Mouse (Mus musculus) limb, embryonic 11.5 days (tissue): ENCODE results near the gene Ssh3. TPM values are rescaled to one million over a fixed set of nuclear protein-coding genes. Genes with fewer than 3 reads are reported as not detected.
"Not testable (repeated sequence)": the region's sequence is repeated elsewhere in the genome, so short reads cannot be mapped to it uniquely, and the experiment has no call there.

Experiments used
- ATAC-seq: fragments of 200-750 bp; cut with Nextera tagmentation; 2 replicates; pipeline ENCODE4 v1.8.0; 2017; ENCODE audit warnings: low read depth; ENCODE audit not compliant: insufficient number of reproducible peaks, low FRiP score, low TSS enrichment
- DNase-seq: peaks from one replicate; pipeline ENCODE4 v3.0.0-alpha.2; 2015; ENCODE audit warnings: low spot score
- H3K27ac ChIP-seq: fragments of 300-500 bp; sonication (generic); replicated peaks from 2 replicates; pipeline ENCODE4 v1.5.1; 2014; ENCODE audit warnings: low read depth, mild to moderate bottlenecking, low read length
- H3K27me3 ChIP-seq: fragments of 300-500 bp; sonication (generic); 2 replicates; pipeline ENCODE4 v1.6.1; 2014; ENCODE audit warnings: mild to moderate bottlenecking, low read length, mixed read lengths; ENCODE audit not compliant: control insufficient read depth, insufficient read depth
- H3K36me3 ChIP-seq: fragments of 300-500 bp; sonication (generic); 2 replicates; pipeline ENCODE4 v1.6.1; 2014; ENCODE audit warnings: mild to moderate bottlenecking, low read length, moderate library complexity, mixed read lengths; ENCODE audit not compliant: control insufficient read depth, insufficient read depth
- H3K4me1 ChIP-seq: fragments of 300-500 bp; sonication (generic); 2 replicates; pipeline ENCODE4 v1.6.1; 2014; ENCODE audit warnings: low read length, mixed read lengths; ENCODE audit not compliant: control insufficient read depth, insufficient read depth
- H3K4me2 ChIP-seq: fragments of 300-500 bp; sonication (generic); 2 replicates; pipeline ENCODE4 v1.6.1; 2014; ENCODE audit warnings: low read depth, mild to moderate bottlenecking, moderate library complexity; ENCODE audit not compliant: severe bottlenecking
- H3K4me3 ChIP-seq: fragments of 300-500 bp; sonication (generic); 2 replicates; pipeline ENCODE4 v1.5.1; 2014; ENCODE audit warnings: low read depth, low read length
- H3K9ac ChIP-seq: fragments of 300-500 bp; sonication (generic); 2 replicates; pipeline ENCODE4 v1.6.1; 2014; ENCODE audit warnings: mild to moderate bottlenecking, low read length
- H3K9me3 ChIP-seq: fragments of 300-500 bp; sonication (generic); 2 replicates; pipeline ENCODE4 v1.6.1; 2016; ENCODE audit warnings: low read length; ENCODE audit not compliant: control insufficient read depth
- WGBS: fragments of 180-500 bp; shearing (Covaris S2); extraction: QIAGEN DNeasy Blood & Tissue Kit; methylation state at CpG from one replicate; pipeline ENCODE4 v1.1.7; 2014; 5-methylcytosine and 5-hydroxymethylcytosine counted together
- polyA plus RNA-seq: library from polyadenylated mRNA; unstranded; fragments of >200 nt; fragmentation: Nextera tagmentation; extraction: Ambion mirVana; gene quantifications from 2 replicates; pipeline ENCODE4 v1.2.1, GENCODE M21; 2014

Ssh3 gene
- polyA plus RNA-seq, 1 experiment from 2014 or later, result 4.2 TPM

- WGBS, result 66% methylated on average over 14 of the region's 14 CpGs
- no peaks in the 10 kb centered on the region for H3K36me3 ChIP-seq
- no peak overlapping the region for H3K4me2 ChIP-seq
- H3K4me1 ChIP-seq, result 0 out of 2 replicates have a peak, but pooled peaks cover 2% of the 10 kb centered on the region
- ATAC-seq (no peak), DNase-seq (no peak)
- H3K9me3 ChIP-seq, result no peaks in the 10 kb centered on the region
- H3K4me3 ChIP-seq, result no peak overlapping the region
- peaks cover 15% of the 10 kb centered on the region for H3K27me3 ChIP-seq
- no peak overlapping the region for H3K9ac ChIP-seq
- no peak overlapping the region for H3K27ac ChIP-seq
Observed at GRCm38 (mm10) chr19:4263702-4264101, 5.3 kb downstream of the Ssh3 start.

GRCm38 (mm10) chr19:4262756-4263155 is 6.2 kb downstream of the Ssh3 start:
- Histone ChIP-seq H3K36me3 (no peaks in the 10 kb centered on the region), H3K27me3 (peaks cover 9% of the 10 kb centered on the region; the same call in 1 of the 2 replicates), H3K27ac (no peak overlapping the region), H3K4me2 (no peak overlapping the region), H3K4me1 (no peaks in the 10 kb centered on the region), H3K4me3 (no peak overlapping the region), H3K9ac (no peak overlapping the region), H3K9me3 (no peaks in the 10 kb centered on the region)
- DNase-seq (no peak), ATAC-seq (no peak)
- WGBS, result 77% methylated on average over 6 of the region's 6 CpGs

- DNase-seq, result no peak
Observed at GRCm38 (mm10) chr19:4261038-4261698, 7.8 kb downstream of the Ssh3 start.

GRCm38 (mm10) chr19:4257897-4258252 is 11.1 kb downstream of the Ssh3 start:
- Histone ChIP-seq H3K9ac (peak overlapping the region; percentile 38), H3K27ac (no peak overlapping the region), H3K4me2 (peak overlapping the region; percentile 85), H3K4me3 (peak overlapping the region; percentile 50), H3K36me3 (no peaks in the 10 kb centered on the region), H3K27me3 (no peaks in the 10 kb centered on the region), H3K4me1 (0 out of 2 replicates have a peak, but pooled peaks cover 2% of the 10 kb centered on the region), H3K9me3 (no peaks in the 10 kb centered on the region)
- 21% methylated on average over 12 of the region's 12 CpGs for WGBS
- DNase-seq (no peak), ATAC-seq (no peak; the same call in 1 of the 2 replicates)

More at GRCm38 (mm10) chr19:4261038-4261698, 7.8 kb downstream of the Ssh3 start:
- ATAC-seq, result no peak
- 63% methylated on average over 8 of the region's 8 CpGs for WGBS
- H3K9me3 ChIP-seq, result no peaks in the 10 kb centered on the region
- H3K4me2 ChIP-seq, result no peak overlapping the region
- no peaks in the 10 kb centered on the region for H3K27me3 ChIP-seq
- H3K4me3 ChIP-seq, result no peak overlapping the region
- H3K9ac ChIP-seq, result no peak overlapping the region
- H3K36me3 ChIP-seq, result no peaks in the 10 kb centered on the region
- H3K4me1 ChIP-seq, result 0 out of 2 replicates have a peak, but pooled peaks cover 2% of the 10 kb centered on the region
- no peak overlapping the region for H3K27ac ChIP-seq

- DNase-seq (peak; percentile 94), ATAC-seq (peak; percentile 87)
- peak overlapping the region; percentile 85 for H3K4me2 ChIP-seq
- H3K9me3 ChIP-seq, result no peaks in the 10 kb centered on the region
- H3K9ac ChIP-seq, result peak overlapping the region; percentile 38
- H3K27ac ChIP-seq, result no peak overlapping the region
- WGBS, result 1% methylated on average over 41 of the region's 41 CpGs
- H3K36me3 ChIP-seq, result no peaks in the 10 kb centered on the region
- 0 out of 2 replicates have a peak, but pooled peaks cover 2% of the 10 kb centered on the region for H3K4me1 ChIP-seq
- H3K27me3 ChIP-seq, result no peaks in the 10 kb centered on the region
- peak overlapping the region; percentile 50 for H3K4me3 ChIP-seq
Observed at GRCm38 (mm10) chr19:4257216-4257896, 11.6 kb downstream of the Ssh3 start.

GRCm38 (mm10) chr19:4255583-4256162 is 13.3 kb downstream of the Ssh3 start:
- H3K4me2 ChIP-seq, result no peak overlapping the region
- WGBS, result 74% methylated on average over 11 of the region's 11 CpGs
- no peak overlapping the region for H3K4me3 ChIP-seq
- no peak overlapping the region for H3K27ac ChIP-seq
- H3K9ac ChIP-seq, result no peak overlapping the region
- H3K27me3 ChIP-seq, result no peaks in the 10 kb centered on the region
- DNase-seq, result no peak
- no peaks in the 10 kb centered on the region for H3K9me3 ChIP-seq
- 0 out of 2 replicates have a peak, but pooled peaks cover 2% of the 10 kb centered on the region for H3K4me1 ChIP-seq
- no peaks in the 10 kb centered on the region for H3K36me3 ChIP-seq
- no peak for ATAC-seq

- DNase-seq (no peak), ATAC-seq (no peak)
- H3K9me3 ChIP-seq, result no peaks in the 10 kb centered on the region
- H3K27me3 ChIP-seq, result no peaks in the 10 kb centered on the region
- H3K36me3 ChIP-seq, result no peaks in the 10 kb centered on the region
- H3K27ac ChIP-seq, result no peak overlapping the region
- no peak overlapping the region for H3K9ac ChIP-seq
- WGBS, result 90% methylated on average over 7 of the region's 7 CpGs
- no peak overlapping the region for H3K4me2 ChIP-seq
- H3K4me3 ChIP-seq, result no peak overlapping the region
- 0 out of 2 replicates have a peak, but pooled peaks cover 2% of the 10 kb centered on the region for H3K4me1 ChIP-seq
Observed at GRCm38 (mm10) chr19:4254230-4254629, 14.8 kb downstream of the Ssh3 start.

GRCm38 (mm10) chr19:4248683-4249082 is 20.3 kb downstream of the Ssh3 start:
- not testable (repeated sequence) for H3K27ac ChIP-seq, H3K4me3 ChIP-seq, H3K36me3 ChIP-seq, H3K4me2 ChIP-seq, H3K4me1 ChIP-seq, H3K27me3 ChIP-seq, H3K9ac ChIP-seq, ATAC-seq, H3K9me3 ChIP-seq, DNase-seq
- WGBS, result 66% methylated on average over 1 of the region's 1 CpGs
